Mouse (Mus musculus) embryonic fibroblast, embryonic 13.5 days (primary cell): Measurements from ENCODE around the gene Klk1b5.

Experiments
- CTCF ChIP-seq: IDR thresholded peaks from 2 replicates; pipeline ENCODE4 v1.5.1; 2011; ENCODE audit warnings: mild to moderate bottlenecking, control low read depth, low read length, moderate library complexity, borderline replicate concordance; ENCODE audit not compliant: insufficient read depth
- POLR2A ChIP-seq: IDR thresholded peaks from 2 replicates; pipeline ENCODE4 v1.6.1; 2011; ENCODE audit warnings: low read depth, mild to moderate bottlenecking, control low read depth, low read length, moderate library complexity

DNA sequence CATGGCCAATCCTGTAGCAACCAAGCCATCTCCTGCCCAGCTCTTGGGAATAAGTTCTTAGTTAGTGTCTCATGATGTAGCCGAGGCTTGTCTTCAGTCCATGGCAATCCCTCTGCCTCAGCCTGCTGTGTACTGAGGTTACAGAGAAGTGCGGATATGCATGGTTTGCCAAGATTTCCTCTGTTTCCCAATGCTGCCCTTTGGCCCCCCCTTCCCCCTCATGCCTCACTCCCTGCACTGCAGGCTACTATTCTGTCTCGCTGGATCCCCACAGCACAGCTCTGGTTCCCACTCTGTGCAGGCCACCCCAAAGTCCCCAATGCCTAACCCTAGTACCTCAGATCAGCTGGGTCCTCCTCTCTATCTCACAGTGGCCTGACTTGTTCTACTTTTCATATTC, 7.4 kb upstream of the Klk1b5 start:
- TF ChIP-seq CTCF (no peak), POLR2A (no peak)
